Mouse (Mus musculus) CH12F3 (cell line): ENCODE data around the gene Magi2.

Experiments used
- in situ Hi-C: fragments of 300-500 bp; cut with MboI; formaldehyde crosslinking; loops from 2 replicates; pipeline ENCODE4 v1.14.3; 2020; ENCODE audit warnings: low sequenced_read_pairs

The Magi2 gene

DNA sequence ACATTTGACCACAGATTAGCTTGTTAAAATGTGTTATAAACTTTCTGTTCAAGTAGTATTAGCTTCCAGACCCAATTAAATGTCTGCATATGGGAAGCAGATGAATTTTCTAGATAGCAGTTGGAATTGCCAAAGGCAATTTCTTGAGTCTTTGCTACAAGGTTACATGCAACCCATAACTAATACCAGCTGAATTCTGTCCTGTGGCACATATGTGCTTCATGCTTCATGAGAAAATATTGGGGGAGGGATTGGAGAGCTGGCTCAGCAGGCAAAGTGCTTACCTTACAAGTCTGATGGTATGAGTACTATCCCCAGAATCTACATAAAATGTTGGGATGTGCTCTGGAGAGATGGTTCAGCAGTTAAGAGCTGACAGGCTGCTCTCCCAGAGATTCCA lies 499.4 kb downstream of the Magi2 start:
- in situ Hi-C loops, result no loop called here

DNA sequence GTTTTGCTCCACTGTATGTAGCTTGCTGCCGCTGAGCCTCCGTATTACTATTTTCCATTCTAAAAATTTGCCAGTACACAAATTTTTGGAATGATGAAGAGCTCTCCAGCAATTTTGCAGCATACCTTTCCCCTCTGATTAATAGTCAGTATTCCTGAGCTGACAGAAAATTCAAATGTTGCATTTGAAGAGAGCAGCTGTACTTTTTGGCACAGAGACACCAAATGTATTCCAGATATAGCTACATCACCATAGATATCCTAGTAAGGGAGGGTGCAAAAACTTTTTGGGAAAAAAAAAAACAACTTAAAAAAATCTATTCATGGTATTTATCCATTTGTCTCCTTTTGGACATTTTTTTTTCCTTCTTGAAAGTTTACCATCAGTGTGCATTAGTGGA lies 518.5 kb downstream of the Magi2 start:
- in situ Hi-C loops, result no loop called here

GRCm38 (mm10) chr5:19745916-19746315 lies 519.1 kb downstream of the Magi2 start:
- in situ Hi-C loops, result no loop called here

DNA sequence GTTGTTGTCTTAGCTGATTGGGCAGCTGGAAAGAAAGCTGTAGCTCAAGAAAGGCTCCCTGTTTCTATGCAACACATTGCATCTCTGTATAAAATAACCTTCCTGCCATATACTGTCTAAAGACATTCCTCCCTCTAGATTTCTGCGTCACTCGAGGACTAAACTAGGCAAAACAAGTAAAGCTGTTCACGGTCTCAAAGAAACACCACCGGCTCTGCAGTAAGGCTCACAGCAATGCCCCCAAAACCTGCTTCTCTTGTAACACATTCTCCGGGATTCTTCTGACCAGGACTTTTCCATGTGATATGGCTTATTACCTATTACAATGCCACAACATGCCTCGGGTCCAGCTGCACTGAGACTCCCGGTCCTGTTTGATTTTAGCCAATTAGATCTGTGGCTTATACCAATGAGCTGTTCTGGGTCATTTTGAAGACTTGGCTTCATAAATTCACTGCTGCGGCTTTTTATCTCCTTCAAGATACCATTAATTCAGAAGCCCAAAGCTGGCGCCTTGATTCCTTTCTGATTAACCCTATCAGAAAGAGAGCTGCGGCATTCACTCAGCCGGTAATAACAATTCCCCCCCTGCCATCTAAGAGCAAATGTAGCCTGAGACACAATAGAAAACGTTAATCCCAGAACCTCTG lies 520.2 kb downstream of the Magi2 start:
- in situ Hi-C loops, result no loop called here

DNA sequence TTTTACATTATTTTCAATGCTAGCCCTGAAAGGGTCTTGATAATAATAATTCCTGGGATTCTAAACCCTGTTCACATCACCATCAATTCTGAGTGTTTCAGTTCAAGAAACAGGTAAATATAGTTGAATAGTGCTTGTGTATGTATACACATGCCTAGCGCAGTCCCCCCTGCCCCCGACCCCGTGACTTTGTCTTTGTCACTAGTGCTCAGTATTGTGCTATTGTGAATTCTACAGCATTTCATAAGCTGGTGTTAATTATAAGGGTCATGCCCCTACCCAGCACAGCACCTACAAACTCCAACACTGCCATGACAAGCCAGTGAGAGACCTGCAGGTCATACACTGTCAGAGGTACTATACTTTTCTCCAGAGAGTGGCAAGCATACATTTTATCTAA lies 520.8 kb downstream of the Magi2 start:
- in situ Hi-C loops, result no loop called here

DNA sequence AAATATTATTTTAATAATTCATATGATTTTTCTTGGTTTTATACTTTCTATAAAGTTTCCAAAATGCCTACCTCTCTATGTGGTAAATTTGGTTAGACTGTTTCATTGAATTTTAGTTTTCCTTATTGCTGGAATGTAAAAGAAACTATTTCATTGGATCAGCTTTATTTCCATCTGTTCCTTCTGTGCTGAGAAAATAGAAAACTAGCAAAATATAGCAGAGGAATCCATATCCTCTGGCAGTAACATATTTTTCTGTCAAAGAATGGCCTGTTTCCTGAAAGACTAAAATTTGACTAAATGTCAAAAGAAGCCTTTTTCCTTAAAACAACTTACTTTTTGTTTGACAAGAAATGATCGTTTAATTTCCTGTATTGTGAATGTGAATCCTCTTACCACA lies 552.4 kb downstream of the Magi2 start:
- in situ Hi-C loops, result no loop called here

GRCm38 (mm10) chr5:19780076-19780475 lies 553.2 kb downstream of the Magi2 start:
- in situ Hi-C loops, result no loop called here

DNA sequence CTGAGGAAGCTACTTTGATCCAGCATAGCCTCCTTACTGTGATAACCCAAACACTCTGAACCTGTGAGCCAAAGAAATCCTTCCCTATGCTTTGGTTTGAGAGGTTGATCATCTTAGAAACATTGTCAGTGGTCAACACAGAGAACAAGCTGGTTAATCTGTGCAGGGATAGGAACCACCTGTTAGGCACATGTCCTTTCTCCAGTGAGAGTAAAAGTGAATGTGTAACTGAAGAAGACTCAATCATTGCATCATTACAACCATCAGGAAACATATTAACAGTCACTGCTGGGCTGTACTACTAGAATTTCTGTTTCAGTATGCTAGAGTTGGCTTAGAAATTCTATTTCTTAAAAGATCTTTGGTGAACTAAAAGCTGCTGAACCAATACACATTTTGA lies 558.5 kb downstream of the Magi2 start:
- in situ Hi-C loops, result no loop called here

- in situ Hi-C loops, result no loop called here
These were observed 560.8 kb downstream of the Magi2 start for GRCm38 (mm10) chr5:19787522-19788144.

DNA sequence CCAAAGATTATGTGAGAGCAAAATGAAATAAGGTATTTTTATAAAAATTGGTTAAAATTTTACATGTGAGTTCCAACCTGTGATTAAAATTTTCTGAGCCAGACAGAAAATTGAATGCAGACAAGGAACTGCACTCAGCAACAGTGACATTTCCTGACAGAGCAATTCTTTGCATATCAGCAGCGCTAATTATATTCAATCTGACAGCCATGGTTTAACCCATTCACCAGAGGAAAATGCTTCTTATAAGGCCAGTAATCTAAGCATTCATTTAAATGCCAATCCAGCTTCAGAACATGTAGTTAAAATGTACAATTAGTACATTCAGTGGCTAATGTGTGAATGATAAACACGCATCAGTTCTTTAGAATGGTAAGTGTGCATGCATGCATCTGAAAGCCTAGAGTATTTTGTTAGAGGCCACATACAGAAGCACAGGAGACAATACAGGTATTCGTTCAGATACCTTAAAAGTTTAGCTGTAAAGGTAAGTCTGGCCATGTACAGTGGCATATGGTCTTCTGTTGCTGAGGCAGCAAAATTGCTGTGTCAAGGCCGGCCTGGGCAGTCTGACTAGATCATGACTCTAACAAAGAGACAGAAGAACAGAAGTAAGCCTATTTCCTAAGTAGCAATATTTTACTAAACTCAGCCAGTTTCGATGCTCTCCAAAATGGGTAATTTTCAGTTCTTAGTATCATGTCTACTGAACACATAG lies 576.4 kb downstream of the Magi2 start:
- in situ Hi-C loops, result no loop called here

DNA sequence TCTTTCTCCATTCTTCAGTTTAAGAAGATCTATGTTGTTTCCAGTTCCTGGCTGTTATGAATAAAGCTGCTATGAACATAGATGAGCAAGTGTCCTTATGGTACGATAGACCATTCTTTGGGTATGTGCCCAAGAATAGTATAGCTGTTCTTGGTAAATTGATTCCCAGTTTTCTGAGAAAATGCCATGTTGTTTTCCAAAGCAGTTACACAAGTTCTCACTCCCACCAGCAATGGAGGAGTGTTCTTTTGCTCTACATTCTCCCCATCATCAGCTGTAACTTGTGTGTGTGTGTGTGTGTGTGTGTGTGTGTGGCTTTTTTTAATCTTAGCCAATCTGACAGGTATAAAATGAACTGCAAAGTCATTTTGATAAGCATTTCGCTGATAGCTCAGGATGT lies 595.7 kb downstream of the Magi2 start:
- in situ Hi-C loops, result no loop called here

DNA sequence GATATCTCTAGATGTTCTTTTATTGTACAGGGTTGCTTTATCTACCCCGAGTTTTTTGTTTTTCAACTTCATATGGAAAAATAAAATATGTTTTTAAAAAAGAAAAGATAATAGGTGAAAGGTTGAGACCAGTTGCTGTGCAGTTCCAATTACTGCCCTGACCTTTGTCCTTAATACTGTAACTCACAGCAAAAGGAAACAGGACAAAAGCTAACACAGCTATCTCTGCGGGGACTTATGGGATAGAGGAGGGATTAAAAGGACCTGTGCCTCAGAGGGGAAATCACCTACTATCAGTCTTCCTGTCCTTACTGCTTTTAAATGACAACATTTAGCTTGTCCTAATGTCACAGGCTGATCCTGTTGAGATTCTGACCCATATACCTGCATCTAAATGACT lies 599.1 kb downstream of the Magi2 start:
- in situ Hi-C loops, result no loop called here

DNA sequence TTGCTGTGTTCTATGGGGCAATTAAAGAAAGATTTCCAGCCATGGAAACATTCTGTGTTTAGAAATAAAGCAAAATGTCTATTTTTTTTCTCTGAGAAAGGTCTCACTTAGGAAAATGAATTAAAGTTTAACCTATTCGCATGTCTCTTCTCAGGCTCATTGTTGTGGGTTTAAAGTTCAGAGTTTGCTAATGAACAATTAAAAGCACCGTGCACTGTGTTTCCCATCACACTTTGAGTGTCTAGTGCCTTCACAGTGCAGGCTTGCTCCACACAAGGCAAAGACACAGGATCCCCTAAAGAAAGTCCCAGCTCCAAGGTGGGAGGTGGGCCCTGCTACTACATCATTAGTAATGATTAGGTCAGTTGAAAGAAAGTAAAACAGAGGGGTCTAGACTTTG lies 602.5 kb downstream of the Magi2 start:
- in situ Hi-C loops, result no loop called here

- in situ Hi-C loops, result no loop called here
These were observed 636.0 kb downstream of the Magi2 start for GRCm38 (mm10) chr5:19862854-19863253.

GRCm38 (mm10) chr5:19870406-19870805 lies 643.6 kb downstream of the Magi2 start:
- in situ Hi-C loops, result no loop called here

- in situ Hi-C loops, result no loop called here
These were observed 664.9 kb downstream of the Magi2 start for GRCm38 (mm10) chr5:19891693-19892092.

GRCm38 (mm10) chr5:19895893-19896292 lies 669.1 kb downstream of the Magi2 start:
- in situ Hi-C loops, result no loop called here

GRCm38 (mm10) chr5:19901625-19902024 lies 674.8 kb downstream of the Magi2 start:
- in situ Hi-C loops, result no loop called here

DNA sequence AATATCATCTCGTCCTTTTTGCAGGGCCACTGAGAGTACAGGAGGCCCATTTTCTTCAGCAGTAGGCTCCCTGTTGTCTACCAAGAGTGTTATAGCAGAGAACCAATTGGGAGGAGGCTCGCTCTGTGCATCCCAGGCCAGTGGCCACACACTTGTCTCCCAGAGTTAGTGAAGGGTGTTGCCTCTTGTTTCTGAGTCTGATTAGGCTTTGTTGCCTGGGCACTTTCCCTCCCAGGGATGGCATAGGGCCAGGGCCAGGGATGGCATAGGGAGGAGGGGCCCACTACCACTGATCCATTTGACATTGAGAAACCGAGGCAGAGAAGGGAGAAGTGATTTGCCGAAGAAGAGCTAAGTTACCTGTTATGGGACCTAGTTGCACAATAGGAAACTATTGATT lies 679.8 kb downstream of the Magi2 start:
- in situ Hi-C loops, result no loop called here

DNA sequence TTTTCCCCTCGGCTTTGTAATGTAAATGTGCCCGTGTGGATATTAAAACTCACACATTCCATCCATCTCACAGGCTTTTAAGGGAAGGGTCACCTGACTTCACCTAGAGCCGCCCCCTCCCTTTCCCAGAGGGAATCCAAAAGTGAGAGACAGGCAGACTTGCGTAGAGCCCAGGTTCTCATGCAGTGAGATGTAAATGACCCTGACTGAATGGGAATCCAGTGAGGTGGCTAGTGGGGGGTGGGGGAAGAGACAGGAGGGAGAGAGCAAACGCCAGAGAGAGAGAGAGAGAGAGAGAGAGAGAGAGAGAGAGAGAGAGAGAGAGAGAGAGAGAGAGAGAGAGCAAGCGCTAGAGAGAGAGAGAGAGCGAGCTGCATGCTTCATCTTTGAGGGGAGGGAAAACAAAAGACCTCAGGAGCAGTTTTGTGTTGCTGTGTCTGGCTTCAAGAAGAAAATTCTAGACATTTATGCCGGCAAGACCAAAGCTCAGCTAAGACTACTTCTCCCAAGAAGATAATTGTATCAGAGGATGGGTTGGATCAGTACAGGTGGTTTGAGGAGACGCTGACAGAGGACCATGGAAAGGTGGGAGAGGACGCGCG lies 680.6 kb downstream of the Magi2 start:
- in situ Hi-C loops, result no loop called here

- in situ Hi-C loops, result no loop called here
These were observed 681.3 kb downstream of the Magi2 start for GRCm38 (mm10) chr5:19907983-19908705.
